Mouse (Mus musculus) lung, postnatal 0 days (tissue): ENCODE measurements at regions not wholly inside any gene's neighbourhood (a gene's known extent, or its start where the extent isn't known, plus 50 kb on each side); places are given as distances from the start of the nearest gene placed in this dataset.

ENCODE experiments used
- ATAC-seq: fragments of 200-750 bp; cut with Nextera tagmentation; 2 replicates; pipeline ENCODE4 v1.8.0; 2017; ENCODE audit warnings: moderate library complexity
- DNase-seq: peaks from one replicate; pipeline ENCODE4 v3.0.0-alpha.2; 2016; ENCODE audit warnings: low spot score
- H3K27ac ChIP-seq: fragments of 300-500 bp; sonication (generic); 2 replicates; pipeline ENCODE4 v1.5.1; 2014; ENCODE audit warnings: antibody characterized with exemption, mild to moderate bottlenecking, low read length, mixed read lengths
- H3K27me3 ChIP-seq: fragments of 300-500 bp; sonication (generic); replicated peaks from 2 replicates; pipeline ENCODE4 v1.6.1; 2014; ENCODE audit warnings: low read length, mixed read lengths; ENCODE audit not compliant: insufficient read depth
- H3K36me3 ChIP-seq: fragments of 300-500 bp; sonication (generic); 2 replicates; pipeline ENCODE4 v1.6.1; 2014; ENCODE audit warnings: low read length, mixed read lengths; ENCODE audit not compliant: insufficient read depth
- H3K4me1 ChIP-seq: fragments of 300-500 bp; sonication (generic); 2 replicates; pipeline ENCODE4 v1.6.1; 2014; ENCODE audit warnings: antibody characterized with exemption, low read depth, low read length, mixed read lengths; ENCODE audit not compliant: insufficient read depth
- H3K4me2 ChIP-seq: fragments of 300-500 bp; sonication (generic); replicated peaks from 2 replicates; pipeline ENCODE4 v1.6.1; 2014; ENCODE audit warnings: low read depth, mild to moderate bottlenecking, low read length, moderate library complexity, mixed read lengths
- H3K4me3 ChIP-seq: fragments of 300-500 bp; sonication (generic); 2 replicates; pipeline ENCODE4 v1.5.1; 2014; ENCODE audit warnings: low read depth, low read length
- H3K9ac ChIP-seq: fragments of 300-500 bp; sonication (generic); replicated peaks from 2 replicates; pipeline ENCODE4 v1.6.1; 2014; ENCODE audit warnings: low read depth, mild to moderate bottlenecking
- H3K9me3 ChIP-seq: fragments of 300-500 bp; sonication (generic); 2 replicates; pipeline ENCODE4 v1.6.1; 2016; ENCODE audit warnings: low read length, mixed read lengths
- CTCF ChIP-seq: IDR thresholded peaks from 2 replicates; pipeline ENCODE4 v1.5.1; 2016; ENCODE audit warnings: antibody characterized with exemption, mild to moderate bottlenecking
- EP300 ChIP-seq: IDR thresholded peaks from 2 replicates; pipeline ENCODE4 v1.6.1; 2016; ENCODE audit warnings: antibody characterized with exemption, mild to moderate bottlenecking, control low read depth
- WGBS: fragments of 180-500 bp; shearing (Covaris S2); extraction: QIAGEN DNeasy Blood & Tissue Kit; methylation state at CpG from one replicate; pipeline ENCODE4 v1.1.7; 2014; 5-methylcytosine and 5-hydroxymethylcytosine counted together

DNA sequence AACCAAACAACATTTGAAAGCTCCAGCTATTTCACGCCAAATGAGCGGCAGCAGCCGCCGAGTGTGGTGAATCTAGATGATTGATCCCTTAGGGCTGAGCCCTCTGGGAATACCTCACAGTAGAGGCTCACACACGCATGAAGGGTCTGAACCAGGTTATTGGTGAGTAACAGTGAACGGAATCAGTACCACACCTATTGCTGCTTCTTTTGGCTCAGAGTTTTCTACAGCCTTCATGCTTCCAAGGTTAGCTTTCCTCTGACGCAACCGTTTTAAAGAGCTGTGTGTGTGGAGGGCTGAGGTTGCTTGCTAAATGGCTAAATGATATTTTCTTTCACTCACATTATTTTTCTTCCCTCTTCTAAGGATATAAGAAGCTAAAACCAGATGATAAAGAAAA lies 464.4 kb downstream of the Gja1 start:
- DNase-seq = no peak

DNA sequence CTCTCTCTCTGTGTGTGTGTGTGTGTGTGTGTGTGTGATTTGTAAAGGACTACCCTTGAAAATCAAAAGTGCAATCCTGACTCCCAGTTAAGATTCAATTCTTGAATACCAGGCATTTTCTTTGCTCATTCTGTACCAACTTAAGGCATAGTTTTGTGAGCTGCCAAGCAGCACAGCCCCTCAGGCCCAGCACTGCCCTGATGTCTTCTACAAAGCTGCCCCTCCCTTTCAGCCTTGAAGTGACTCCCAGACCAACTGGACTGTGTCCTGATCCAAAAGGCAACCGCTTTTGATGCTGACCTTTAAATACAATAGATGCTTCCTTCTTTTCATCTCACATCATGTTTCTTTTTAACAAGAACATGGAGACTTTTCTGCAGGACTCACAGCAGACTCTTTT lies 464.8 kb downstream of the Gja1 start:
- H3K4me2 ChIP-seq = no peak overlapping the region
- ATAC-seq (peak; percentile 75), DNase-seq (peak; percentile 30)
- no peaks in the 10 kb centered on the region for H3K27me3 ChIP-seq
- no peak for TF ChIP-seq CTCF
- peak; percentile 76 for TF ChIP-seq EP300
- no peak overlapping the region for H3K9ac ChIP-seq
- H3K4me3 ChIP-seq = no peak overlapping the region
- no peaks in the 10 kb centered on the region for H3K36me3 ChIP-seq
- no peaks in the 10 kb centered on the region for H3K9me3 ChIP-seq
- no peak overlapping the region for H3K27ac ChIP-seq
- no peaks in the 10 kb centered on the region for H3K4me1 ChIP-seq
- WGBS = 32% methylated on average over 1 of the region's 1 CpGs

More for the DNA sequence above, 464.4 kb downstream of the Gja1 start:
- H3K4me2 ChIP-seq = no peak overlapping the region
- H3K36me3 ChIP-seq = no peaks in the 10 kb centered on the region
- no peak overlapping the region for H3K27ac ChIP-seq
- TF ChIP-seq CTCF = no peak
- no peak for TF ChIP-seq EP300
- H3K27me3 ChIP-seq = no peaks in the 10 kb centered on the region
- no peak overlapping the region for H3K4me3 ChIP-seq
- H3K9ac ChIP-seq = no peak overlapping the region
- H3K4me1 ChIP-seq = no peaks in the 10 kb centered on the region
- peak; percentile 46; the same call in 1 of the 2 replicates for ATAC-seq
- H3K9me3 ChIP-seq = no peaks in the 10 kb centered on the region
- 64% methylated on average over 8 of the region's 8 CpGs for WGBS

DNA sequence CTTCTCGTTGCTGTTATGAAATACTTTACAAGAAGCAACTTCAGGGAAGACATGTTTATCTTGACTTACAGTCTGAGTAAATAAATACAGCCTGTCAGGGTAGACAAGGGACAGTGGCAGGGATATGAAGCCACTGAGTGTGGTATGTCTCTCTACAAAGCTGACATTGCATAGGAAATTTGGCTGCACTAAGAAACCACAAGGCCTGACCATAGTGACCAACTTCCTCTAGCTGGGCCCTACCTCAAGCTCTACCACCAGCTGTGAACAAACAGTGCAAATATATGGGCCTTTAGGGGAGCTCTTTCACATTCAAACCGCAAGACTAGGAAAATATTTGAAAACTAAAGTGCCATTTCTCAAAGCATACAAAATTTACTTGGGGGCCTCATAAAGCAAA lies 475.4 kb downstream of the Gja1 start:
- DNase-seq = no peak
- Histone ChIP-seq H3K9me3 (no peaks in the 10 kb centered on the region), H3K27ac (no peak overlapping the region), H3K4me3 (no peak overlapping the region), H3K4me2 (no peak overlapping the region), H3K4me1 (no peaks in the 10 kb centered on the region), H3K27me3 (no peaks in the 10 kb centered on the region), H3K9ac (no peak overlapping the region), H3K36me3 (no peaks in the 10 kb centered on the region)
- no peak for ATAC-seq
- 38% methylated on average over 2 of the region's 2 CpGs for WGBS
- TF ChIP-seq CTCF (no peak), EP300 (no peak)

DNA sequence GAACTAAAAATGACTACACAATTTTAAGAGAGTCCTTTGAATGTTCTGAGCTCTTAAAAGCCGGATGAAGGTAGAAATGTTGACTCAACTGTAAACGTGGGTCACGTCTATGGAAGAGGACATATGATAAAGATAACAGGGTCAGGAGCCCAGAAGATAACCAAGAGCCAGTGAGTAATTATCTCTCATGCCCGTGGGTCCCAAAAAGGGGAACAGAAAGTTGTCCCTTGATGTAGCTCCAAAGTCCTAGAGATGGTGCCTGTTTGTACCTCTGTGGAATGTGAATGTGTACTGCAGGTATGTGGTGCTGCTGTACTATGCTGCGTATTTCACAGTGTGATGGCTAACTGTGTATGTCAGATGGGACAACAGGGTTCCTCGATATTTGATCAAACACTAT lies 479.1 kb downstream of the Gja1 start:
- Histone ChIP-seq H3K27me3 (no peaks in the 10 kb centered on the region), H3K4me1 (no peaks in the 10 kb centered on the region), H3K36me3 (no peaks in the 10 kb centered on the region), H3K27ac (no peak overlapping the region), H3K4me2 (no peak overlapping the region), H3K9ac (no peak overlapping the region), H3K9me3 (no peaks in the 10 kb centered on the region), H3K4me3 (no peak overlapping the region)
- WGBS = 65% methylated on average over 6 of the region's 6 CpGs
- ATAC-seq (no peak), DNase-seq (no peak)
- TF ChIP-seq EP300 = no peak
- no peak for TF ChIP-seq CTCF

DNA sequence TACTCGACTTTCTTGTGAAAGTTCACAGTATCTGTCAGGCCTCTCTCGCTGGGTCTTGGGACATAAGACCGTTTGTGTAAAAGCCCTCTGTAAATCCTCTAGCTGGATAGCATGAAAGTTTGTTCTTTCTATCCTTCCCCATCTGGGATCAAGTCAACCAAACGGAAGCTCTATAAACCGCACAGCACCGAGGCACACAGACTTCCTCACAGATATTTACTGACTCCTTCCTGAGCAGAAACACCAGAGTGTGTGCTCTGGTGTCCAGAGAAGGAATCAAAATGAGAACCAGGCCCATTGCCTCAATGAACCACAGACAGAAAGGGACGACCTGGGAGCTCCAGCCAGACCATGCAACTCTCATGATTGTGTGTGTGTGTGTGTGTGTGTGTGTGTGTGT lies 502.6 kb downstream of the Gja1 start:
- Histone ChIP-seq H3K4me2 (no peak overlapping the region), H3K27ac (no peak overlapping the region), H3K9me3 (no peaks in the 10 kb centered on the region), H3K36me3 (no peaks in the 10 kb centered on the region), H3K9ac (no peak overlapping the region), H3K4me1 (no peaks in the 10 kb centered on the region), H3K4me3 (no peak overlapping the region), H3K27me3 (no peaks in the 10 kb centered on the region)
- DNase-seq = no peak
- whole genome bisulfite sequencing = 68% methylated on average over 7 of the region's 7 CpGs
- ATAC-seq = no peak
- TF ChIP-seq EP300 (no peak), CTCF (no peak)

GRCm38 (mm10) chr10:56880154-56880591 lies 503.0 kb downstream of the Gja1 start:
- TF ChIP-seq CTCF (no peak), EP300 (no peak)

More at GRCm38 (mm10) chr10:56880154-56880591, 503.0 kb downstream of the Gja1 start:
- Histone ChIP-seq H3K27me3 (no peaks in the 10 kb centered on the region), H3K36me3 (no peaks in the 10 kb centered on the region), H3K4me3 (no peak overlapping the region), H3K4me1 (no peaks in the 10 kb centered on the region), H3K4me2 (no peak overlapping the region), H3K9ac (no peak overlapping the region), H3K9me3 (no peaks in the 10 kb centered on the region), H3K27ac (no peak overlapping the region)
- DNase-seq (no peak), ATAC-seq (no peak)
- 90% methylated on average over 12 of the region's 12 CpGs for WGBS
